Mouse (Mus musculus): ENCODE data around the gene Fermt2.

The Fermt2 gene

DNA sequence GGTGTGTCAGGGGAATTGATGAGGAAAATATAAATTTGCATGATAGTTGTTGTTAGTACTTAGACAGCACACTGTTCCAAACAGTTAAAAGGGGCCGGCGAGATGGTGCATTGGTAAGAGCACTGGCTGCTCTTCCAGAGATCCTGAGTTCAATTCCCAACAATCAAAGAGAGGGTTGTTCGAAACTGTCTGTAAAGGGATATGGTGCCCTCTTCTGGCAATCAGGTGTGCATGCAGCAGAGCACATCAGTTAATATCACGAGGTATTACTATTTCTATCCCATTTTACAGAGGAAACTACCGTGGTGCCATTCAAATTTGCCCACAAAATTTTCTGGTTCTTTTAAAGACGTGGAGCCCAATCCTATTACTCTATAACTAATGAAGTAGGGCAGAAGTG lies 95.7 kb downstream of the Fermt2 start:
- DNase-seq (ENCODE audit: low read depth): no peak

DNA sequence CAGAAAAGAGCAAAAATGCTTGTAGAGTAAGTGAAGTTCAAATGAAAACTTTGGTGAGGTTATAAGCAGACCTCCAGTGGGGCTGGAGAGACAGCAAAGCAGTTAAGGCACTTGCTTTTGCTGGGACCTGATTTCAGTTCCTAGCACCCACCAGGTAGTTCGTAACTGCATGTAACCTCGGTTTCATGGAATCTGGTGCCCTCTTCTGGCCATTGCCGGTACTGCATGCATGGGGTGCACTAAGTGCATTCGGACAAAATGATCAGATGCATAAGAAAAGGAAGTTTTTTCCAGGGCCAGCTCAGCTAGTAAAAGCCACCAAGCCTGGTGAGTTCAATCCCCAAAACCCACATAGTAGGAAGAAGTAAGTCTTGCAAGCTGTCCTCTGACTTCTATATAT lies 97.9 kb downstream of the Fermt2 start:
- DNase-seq (ENCODE audit: low read depth): no peak

DNA sequence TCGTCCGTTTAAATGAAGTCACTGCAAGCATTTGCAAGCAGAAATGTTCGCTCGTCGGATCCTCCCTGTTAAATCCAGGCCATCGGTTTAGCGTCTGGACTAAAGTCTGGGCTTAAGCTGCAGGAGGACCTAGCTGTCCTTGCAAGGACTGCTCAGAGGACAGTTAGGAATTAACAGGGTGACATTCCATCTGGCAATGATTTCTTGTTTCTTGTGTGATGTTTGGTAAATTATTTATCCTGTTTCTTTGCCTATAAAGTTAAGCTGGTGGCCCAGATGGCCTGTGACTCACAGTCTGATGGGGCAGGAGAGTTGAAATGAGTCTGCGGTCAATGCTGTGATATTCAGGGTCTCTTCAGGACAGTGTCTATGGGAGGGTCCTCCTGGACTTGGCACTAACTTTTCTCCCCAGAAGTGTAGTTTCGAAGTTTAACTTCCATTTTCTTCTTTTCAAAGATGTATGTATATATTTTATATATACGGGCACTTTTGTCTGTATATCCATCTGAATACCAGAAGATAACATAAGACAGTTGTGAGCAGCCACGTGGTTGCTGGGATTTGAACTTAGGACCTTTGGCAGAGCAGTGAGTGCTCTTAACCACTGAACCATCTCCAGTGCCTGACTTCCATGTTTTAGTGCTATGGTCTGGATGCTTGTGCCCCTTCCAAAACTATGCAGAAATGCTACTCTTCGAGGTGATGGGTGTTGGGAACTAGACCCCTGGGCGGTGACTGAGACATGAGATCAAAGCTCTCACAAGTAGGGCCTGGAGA lies 99.7 kb downstream of the Fermt2 start:
- no peak for DNase-seq (ENCODE audit: low read depth)

DNA sequence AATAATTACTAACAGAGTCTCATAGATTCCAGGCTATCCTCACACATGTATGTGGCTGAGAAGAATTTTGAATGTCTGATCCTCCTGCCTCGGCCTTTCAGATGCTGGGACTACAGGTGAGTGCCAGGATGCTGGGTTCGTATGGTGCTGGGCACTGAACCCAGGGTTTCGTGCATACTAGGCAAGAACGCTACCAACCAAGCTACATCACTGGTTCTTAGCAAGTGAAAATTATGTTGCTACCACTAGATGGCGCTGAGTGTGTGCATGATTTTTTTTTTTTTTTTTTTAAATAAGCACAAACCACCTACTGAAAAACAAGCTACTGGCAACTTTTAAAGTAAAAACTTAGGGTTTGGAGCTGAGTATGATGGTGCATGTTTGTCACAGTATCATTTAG lies 106.7 kb downstream of the Fermt2 start:
- DNase-seq (ENCODE audit: low read depth): peak; percentile 60

- no peak for DNase-seq (ENCODE audit: low read depth)
Measured at GRCm38 (mm10) chr14:45422371-45422770, 107.5 kb downstream of the Fermt2 start.

DNA sequence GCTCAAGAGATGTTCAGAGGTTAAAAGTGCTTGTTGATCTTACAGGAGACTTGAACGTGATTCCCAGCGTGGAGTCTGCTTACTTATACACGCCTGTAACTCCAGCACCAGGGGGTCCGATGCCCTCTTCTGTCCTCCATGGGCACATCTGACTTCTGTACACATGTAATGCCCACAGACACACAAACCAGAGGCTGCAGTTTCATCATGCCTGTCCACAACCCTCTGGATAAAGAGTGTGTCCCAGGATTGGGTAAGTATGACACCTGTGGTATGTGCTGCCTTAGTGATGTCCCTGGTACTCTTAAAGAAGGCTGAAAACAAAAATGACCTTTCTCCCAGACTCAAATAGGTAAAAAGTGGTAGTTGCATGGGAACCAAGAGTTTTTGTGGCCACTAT lies 110.6 kb downstream of the Fermt2 start:
- DNase-seq (ENCODE audit: low read depth): no peak

- DNase-seq (ENCODE audit: low read depth): no peak
Measured at GRCm38 (mm10) chr14:45418553-45418952, 111.4 kb downstream of the Fermt2 start.

- DNase-seq (ENCODE audit: low read depth): no peak
Measured at GRCm38 (mm10) chr14:45416265-45416664, 113.7 kb downstream of the Fermt2 start.

Measured in c-Kit-positive CD71-negative TER-119-negative erythroid progenitor cells, embryonic 14.5 days (primary cell).